Mouse (Mus musculus) embryo, embryonic 11 days (tissue): ENCODE results near the gene 4930522L14Rik.
"Not testable (repeated sequence)": the region's sequence is repeated elsewhere in the genome, so short reads cannot be mapped to it uniquely, and the experiment has no call there.

Experiments used
- DNase-seq: peaks from one replicate; pipeline ENCODE4 v3.0.0-alpha.2; 2015

Gene 4930522L14Rik

DNA sequence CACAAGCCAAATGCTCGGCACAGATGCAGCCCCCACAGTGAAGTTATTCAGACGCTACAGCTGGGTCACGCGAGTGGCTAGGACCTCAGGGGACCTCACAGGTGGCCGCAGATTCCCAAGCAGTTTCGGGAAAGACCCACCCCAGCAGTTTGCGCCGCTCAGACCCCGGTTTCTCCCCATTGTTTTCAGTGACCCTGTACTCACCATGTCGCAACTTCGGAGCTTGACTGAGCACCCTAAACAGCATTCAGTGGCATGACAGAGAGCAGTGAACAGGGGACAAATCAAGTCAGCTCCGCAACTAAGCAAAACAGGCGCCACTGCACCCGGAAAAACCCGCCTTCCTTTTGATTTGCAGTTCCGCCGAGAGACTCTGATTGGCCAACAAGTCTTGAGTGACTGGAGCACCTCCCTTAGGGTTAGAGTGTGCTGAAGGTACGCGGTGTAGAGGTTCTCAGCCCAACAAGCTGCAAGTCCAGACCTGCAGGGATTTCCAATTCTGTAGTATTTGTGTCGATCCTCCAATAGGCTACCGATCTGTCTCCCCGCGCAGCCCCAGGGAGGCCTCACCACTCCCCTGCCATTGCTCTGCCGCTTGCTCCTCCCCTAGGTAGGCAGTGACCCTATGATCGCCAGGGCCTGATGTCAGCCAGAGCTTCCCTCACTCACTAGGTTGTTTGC lies at the start of gene 4930522L14Rik:
Gene 4930522L14Rik, minus strand, starts transcription at position 496 of the 681 bp plus-strand sequence.
- DNase-seq = peak; percentile 43

DNA sequence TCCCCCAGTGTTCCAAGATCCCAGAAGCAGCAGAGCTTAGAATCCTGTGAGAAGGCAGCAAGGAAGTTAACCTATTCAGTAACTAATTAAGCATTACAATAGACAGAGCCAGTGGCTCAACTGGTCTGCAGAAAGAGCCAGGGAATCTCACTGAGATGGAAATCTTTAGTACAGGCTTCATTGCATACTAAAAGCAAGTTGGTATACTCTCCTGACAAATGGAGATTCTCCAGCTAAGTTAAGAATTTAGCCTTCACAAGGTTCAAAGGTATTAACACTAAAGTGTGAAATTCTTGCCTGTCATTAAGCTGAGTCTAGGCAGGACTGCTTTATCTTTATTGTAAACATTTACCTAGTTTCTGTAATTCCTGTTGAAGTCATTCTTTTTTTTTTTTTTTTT lies 49.8 kb upstream of the 4930522L14Rik start:
- not testable (repeated sequence) for DNase-seq

DNA sequence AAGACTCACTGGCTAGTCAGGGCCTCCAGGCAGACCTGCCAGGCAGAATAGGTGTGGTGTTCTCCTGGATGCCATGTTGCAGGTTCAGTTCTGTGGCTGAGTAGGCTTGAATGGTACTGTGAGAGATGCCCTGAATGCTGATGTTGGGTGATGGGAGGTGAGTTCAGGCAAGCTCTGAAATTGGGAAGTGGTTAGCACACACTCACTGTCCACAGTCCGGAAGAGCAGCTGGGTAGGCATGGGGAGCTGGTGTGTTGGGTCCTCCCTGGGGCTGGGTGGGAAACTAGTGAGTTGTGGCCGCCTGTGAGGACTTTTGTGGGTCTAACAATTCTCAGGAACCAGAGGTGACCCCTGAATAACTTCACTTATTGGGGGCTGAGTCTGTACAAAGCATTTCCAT lies 48.3 kb upstream of the 4930522L14Rik start:
- DNase-seq = not testable (repeated sequence)

DNA sequence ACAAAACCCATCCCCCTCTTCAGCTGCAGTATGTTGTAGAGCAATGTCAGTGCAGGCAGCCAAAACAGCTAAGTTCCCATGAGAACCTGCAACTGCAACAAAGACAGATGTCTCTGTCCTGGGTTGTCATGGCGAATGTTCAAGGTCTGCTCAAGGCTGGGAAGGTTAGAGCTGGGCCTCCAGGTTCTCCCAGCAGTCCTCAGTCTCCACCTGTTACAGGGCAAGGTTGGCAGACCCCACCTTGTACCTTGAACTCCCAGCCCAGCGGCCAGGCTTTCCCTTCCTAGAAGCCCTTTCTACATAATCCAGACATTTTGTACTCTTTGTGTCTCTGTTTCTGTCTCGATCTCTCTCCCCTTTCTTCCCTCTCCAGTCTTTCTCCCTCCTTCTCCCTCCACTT lies 45.3 kb upstream of the 4930522L14Rik start:
- DNase-seq = not testable (repeated sequence)

DNA sequence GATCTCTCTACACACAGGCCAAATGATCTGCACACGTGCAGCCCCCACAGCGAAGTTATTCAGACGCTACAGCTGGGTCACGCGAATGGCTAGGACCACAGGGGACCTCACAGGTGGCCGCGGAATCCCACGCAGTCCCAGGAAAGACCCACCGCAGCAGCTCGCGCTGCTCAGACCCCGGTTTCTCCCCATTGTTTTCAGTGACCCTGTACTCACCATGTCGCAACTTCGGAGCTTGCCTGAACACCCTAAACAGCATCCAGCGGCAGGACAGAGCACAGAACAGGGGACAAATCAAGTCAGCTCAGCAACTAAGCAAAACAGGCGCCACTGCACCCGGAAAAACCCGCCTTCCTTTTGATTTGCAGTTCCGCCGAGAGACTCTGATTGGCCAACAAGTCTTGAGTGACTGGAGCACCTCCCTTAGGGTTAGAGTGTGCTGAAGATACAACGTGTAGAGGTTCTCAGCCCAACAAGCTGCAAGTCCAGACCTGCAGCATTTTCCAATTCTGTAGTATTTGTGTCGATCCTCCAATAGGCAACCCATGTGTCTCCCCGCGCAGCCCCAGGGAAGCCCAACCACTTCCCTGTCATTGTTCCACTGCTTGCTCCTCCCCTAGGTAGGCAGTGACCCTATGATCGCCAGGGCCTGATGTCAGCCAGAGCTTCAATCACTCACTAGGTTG lies 44.4 kb upstream of the 4930522L14Rik start:
- peak; percentile 52 for DNase-seq

DNA sequence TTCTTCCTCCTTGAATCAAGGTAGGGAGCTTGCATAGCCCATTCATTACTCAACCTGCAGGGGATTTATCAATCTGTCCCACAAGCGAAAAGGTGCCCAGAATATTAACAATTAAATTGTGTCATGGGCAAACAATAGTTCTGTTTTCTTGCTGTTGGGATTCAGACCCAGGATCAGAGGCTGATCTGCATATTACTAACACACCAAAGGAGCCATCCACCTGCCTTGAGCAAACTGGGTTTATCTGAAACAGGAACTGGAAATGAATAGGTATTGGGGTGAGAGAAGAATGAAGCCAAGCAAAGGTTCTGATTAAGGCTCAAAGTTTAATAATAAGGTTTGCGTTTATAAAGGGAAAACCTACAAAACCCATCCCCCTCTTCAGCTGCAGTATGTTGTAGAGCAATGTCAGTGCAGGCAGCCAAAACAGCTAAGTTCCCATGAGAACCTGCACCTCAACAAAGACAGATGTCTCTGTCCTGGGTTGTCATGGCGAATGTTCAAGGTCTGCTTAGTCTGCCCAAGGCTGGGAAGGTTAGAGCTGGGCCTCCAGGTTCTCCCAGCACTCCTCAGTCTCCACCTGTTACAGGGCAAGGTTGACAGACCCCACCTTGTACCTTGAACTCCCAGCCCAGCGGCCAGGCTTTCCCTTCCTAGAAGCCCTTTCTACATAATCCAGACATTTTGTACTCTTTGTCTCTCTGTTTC lies 541 bp upstream of the 4930522L14Rik start:
- peak; percentile 2 for DNase-seq

DNA sequence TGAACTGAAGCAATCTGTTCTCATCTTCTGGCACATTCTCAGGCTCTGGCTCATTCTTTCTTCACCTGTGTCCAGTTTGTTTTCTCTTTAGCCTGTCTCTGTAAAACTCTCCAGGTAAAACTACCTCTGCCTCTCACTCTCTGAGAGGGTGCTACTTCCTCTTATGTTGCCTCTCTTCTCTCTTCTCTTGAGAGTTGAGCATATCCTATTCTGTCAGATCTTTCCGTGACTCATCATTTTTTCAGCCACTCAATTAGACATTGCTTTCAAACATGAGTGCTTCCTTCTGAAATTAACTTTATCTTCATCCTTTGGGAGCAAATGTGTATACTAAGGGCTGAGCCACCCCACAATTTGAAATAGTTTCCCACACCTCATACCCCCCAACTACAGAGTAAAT lies 6.6 kb downstream of the 4930522L14Rik start:
- not testable (repeated sequence) for DNase-seq

DNA sequence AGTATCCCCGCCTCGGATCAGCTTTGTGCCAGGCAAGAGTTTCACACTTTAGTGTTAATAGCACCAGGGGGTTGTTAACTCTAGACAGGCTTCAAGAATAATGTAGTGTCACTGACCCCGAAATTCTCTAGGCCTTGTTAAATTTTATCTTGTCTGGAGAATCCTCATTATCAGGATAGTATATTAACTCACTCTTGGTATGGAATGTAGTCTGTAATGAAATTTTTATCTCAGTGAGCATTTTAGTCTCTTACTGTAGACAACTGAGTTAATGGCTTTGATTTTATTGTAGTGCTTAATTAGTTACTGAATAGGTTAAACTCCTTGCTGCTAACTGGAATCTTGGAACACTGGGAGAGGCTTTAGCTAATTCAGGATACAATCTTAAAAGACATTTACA lies 34.3 kb downstream of the 4930522L14Rik start:
- DNase-seq = not testable (repeated sequence)

DNA sequence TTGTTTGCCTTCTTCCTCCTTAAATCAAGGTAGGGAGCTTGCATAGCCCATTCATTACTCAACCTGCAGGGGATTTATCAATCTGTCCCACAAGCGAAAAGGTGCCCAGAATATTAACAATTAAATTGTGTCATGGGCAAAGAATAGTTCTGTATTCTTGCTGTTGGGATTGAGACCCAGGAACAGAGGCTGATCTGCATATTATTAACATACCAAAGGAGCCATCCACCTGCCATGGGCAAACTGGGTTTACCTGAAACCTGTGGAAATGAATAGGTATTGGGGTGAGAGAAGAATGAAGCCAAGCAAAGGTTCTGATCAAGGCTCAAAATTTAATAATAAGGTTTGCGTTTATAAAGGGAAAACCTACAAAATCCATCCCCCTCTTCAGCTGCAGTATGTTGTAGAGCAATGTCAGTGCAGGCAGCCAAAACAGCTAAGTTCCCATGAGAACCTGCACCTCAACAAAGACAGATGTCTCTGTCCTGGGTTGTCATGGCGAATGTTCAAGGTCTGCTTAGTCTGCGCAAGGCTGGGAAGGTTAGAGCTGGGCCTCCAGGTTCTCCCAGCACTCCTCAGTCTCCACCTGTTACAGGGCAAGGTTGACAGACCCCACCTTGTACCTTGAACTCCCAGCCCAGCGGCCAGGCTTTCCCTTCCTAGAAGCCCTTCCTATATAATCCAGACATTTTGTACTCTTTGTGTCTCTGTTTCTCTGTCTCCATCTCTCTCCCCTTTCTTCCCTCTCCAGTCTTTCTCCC lies 60.3 kb downstream of the 4930522L14Rik start:
- not testable (repeated sequence) for DNase-seq

DNA sequence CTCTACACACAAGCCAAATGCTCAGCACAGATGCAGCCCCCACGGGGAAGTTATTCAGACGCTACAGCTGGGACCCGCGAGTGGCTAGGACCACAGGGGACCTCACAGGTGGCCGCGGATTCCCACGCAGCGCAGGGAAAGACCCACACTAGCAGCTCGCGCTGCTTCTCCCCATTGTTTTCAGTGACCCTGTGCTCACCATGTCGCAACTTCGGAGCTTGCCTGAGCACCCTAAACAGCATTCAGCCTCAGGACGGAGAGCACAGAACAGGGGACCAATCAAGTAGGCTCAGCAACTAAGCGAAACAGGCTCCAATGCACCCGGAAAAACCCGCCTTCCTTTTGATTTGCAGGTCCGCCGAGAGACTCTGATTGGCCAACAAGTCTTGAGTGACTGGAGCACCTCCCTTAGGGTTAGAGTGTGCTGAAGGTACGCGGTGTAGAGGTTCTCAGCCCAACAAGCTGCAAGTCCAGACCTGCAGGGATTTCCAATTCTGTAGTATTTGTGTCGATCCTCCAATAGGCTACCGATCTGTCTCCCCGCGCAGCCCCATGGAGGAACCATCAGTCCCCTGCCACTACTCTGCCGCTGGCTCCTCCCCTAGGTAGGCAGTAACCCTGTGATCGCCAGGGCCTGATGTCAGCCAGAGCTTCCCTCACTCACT lies 61.0 kb downstream of the 4930522L14Rik start, which contains the start of gene 5430403G16Rik:
Gene 5430403G16Rik, minus strand, starts transcription at position 505 of the 665 bp plus-strand sequence.
- peak; percentile 89 for DNase-seq
